Mouse (Mus musculus): ENCODE data around the gene Jpt1. TPM values are rescaled to one million over a fixed set of nuclear protein-coding genes. Genes with fewer than 3 reads are reported as not detected.

Gene Jpt1
- polyA plus RNA-seq, 1 experiment from 2014 or later, result 995 TPM

Other genes with a start within 250 kb of the Jpt1 start
- 0.14 and 0.18 TPM in 2 replicates for gene Grin2c, start 247.1 kb downstream of the Jpt1 start, polyA plus RNA-seq (2016; fragmentation: Nextera tagmentation; extraction: Ambion mirVana)
- 17.7 TPM in 2 replicates for gene Fdxr, start 237.3 kb downstream of the Jpt1 start, polyA plus RNA-seq (2016; fragmentation: Nextera tagmentation; extraction: Ambion mirVana)
- 0.27 and 0.47 TPM in 2 replicates for gene Fads6, start 216.7 kb downstream of the Jpt1 start, polyA plus RNA-seq (2016; fragmentation: Nextera tagmentation; extraction: Ambion mirVana)
- not detected in 2 replicates for gene Otop2, start 207.2 kb downstream of the Jpt1 start, polyA plus RNA-seq (2016; fragmentation: Nextera tagmentation; extraction: Ambion mirVana)
- 0.10 TPM in 1 of 2 replicates, not detected in the other for gene Ush1g, start 192.3 kb downstream of the Jpt1 start, polyA plus RNA-seq (2016; fragmentation: Nextera tagmentation; extraction: Ambion mirVana)
- 0.08 TPM in 1 of 2 replicates, not detected in the other for gene Otop3, start 179.7 kb downstream of the Jpt1 start, polyA plus RNA-seq (2016; fragmentation: Nextera tagmentation; extraction: Ambion mirVana)
- 11.3 and 14.8 TPM in 2 replicates for gene Hid1, start 146.6 kb downstream of the Jpt1 start, polyA plus RNA-seq (2016; fragmentation: Nextera tagmentation; extraction: Ambion mirVana)
- gene Cdr2l, start 132.5 kb downstream of the Jpt1 start, polyA plus RNA-seq (2016; fragmentation: Nextera tagmentation; extraction: Ambion mirVana), result 16.1 and 21.4 TPM in 2 replicates
- 228 and 253 TPM in 2 replicates for gene Mrpl58, start 110.6 kb downstream of the Jpt1 start, polyA plus RNA-seq (2016; fragmentation: Nextera tagmentation; extraction: Ambion mirVana)
- gene Atp5h, start 94.4 kb downstream of the Jpt1 start, polyA plus RNA-seq (2016; fragmentation: Nextera tagmentation; extraction: Ambion mirVana), result 878 and 961 TPM in 2 replicates
- 15.0 and 20.1 TPM in 2 replicates for gene Kctd2, start 94.3 kb downstream of the Jpt1 start, polyA plus RNA-seq (2016; fragmentation: Nextera tagmentation; extraction: Ambion mirVana)
- gene Trim80, start 73.8 kb downstream of the Jpt1 start, polyA plus RNA-seq (2016; fragmentation: Nextera tagmentation; extraction: Ambion mirVana), result 0.08 and 0.16 TPM in 2 replicates
- gene Slc16a5, start 51.9 kb downstream of the Jpt1 start, polyA plus RNA-seq (2016; fragmentation: Nextera tagmentation; extraction: Ambion mirVana), result not detected in 2 replicates
- gene Armc7, start 38.7 kb downstream of the Jpt1 start, polyA plus RNA-seq (2016; fragmentation: Nextera tagmentation; extraction: Ambion mirVana), result 8.1 and 10.8 TPM in 2 replicates
- gene Nt5c, start 22.5 kb downstream of the Jpt1 start, polyA plus RNA-seq (2016; fragmentation: Nextera tagmentation; extraction: Ambion mirVana), result 93.3 and 98.0 TPM in 2 replicates
- gene Sumo2, start 21.9 kb upstream of the Jpt1 start, polyA plus RNA-seq (2016; fragmentation: Nextera tagmentation; extraction: Ambion mirVana), result 1,372 and 1,467 TPM in 2 replicates
- gene Nup85, start 50.0 kb upstream of the Jpt1 start, polyA plus RNA-seq (2016; fragmentation: Nextera tagmentation; extraction: Ambion mirVana), result 192 and 243 TPM in 2 replicates
- gene Mrps7, start 89.5 kb upstream of the Jpt1 start, polyA plus RNA-seq (2016; fragmentation: Nextera tagmentation; extraction: Ambion mirVana), result 104 and 112 TPM in 2 replicates
- 35.1 and 37.6 TPM in 2 replicates for gene Gga3, start 89.7 kb upstream of the Jpt1 start, polyA plus RNA-seq (2016; fragmentation: Nextera tagmentation; extraction: Ambion mirVana)
- gene Mif4gd, start 98.6 kb upstream of the Jpt1 start, polyA plus RNA-seq (2016; fragmentation: Nextera tagmentation; extraction: Ambion mirVana), result 16.3 and 20.6 TPM in 2 replicates
- gene Slc25a19, start 113.9 kb upstream of the Jpt1 start, polyA plus RNA-seq (2016; fragmentation: Nextera tagmentation; extraction: Ambion mirVana), result 23.7 and 24.7 TPM in 2 replicates
- 92.7 and 119 TPM in 2 replicates for gene Grb2, start 194.2 kb upstream of the Jpt1 start, polyA plus RNA-seq (2016; fragmentation: Nextera tagmentation; extraction: Ambion mirVana)